Mouse (Mus musculus): ENCODE measurements around the gene Nrxn2. TPM values are rescaled to one million over a fixed set of nuclear protein-coding genes. Genes with fewer than 3 reads are reported as not detected.

The Nrxn2 gene
- total and polyA plus RNA-seq, 3 experiments: 12.1 to 14.3 (median 14.0) TPM

DNA sequence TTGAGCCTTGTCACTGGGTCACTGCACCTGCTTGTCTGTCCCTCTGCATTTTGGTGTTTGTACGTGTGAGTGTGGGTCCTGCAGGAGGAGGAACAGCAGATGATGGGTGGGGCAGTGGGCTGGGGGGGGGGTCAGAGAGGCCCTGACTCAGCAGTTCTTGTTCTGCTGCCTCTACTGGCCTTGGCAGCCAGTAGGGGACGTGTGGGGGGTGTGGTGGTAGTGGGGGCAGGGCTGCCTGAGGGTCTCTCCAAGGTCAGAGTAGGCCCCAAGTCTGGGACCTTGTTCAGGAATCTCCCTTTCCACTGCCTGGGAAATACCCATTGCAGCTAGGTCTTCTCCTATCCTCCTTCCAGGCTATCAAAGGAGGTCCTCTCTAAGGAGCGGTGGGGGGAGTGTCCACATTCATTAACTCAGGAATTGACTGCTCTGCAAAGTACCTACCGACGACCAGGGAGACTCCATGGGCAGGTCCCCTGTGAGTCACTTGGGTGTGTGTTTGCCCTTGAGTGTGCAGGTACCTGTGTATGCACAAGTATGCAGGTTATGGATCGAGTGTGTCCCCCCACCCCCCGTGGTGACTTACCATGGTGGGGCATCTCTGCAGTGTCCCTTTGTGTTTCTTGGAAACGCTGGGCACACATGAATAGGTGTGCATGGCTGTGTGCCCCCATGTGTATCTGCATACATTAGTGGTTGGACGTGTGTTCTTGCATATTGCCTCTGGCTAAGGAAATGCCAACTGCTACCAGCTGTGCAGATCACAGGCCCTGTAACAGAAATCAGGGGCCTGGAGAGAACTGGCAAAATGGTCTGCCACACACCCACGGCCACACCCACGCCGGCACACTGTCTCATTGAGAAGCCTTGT, 1.4 kb upstream of the Nrxn2 start:
- DNase-seq: no peak

DNA sequence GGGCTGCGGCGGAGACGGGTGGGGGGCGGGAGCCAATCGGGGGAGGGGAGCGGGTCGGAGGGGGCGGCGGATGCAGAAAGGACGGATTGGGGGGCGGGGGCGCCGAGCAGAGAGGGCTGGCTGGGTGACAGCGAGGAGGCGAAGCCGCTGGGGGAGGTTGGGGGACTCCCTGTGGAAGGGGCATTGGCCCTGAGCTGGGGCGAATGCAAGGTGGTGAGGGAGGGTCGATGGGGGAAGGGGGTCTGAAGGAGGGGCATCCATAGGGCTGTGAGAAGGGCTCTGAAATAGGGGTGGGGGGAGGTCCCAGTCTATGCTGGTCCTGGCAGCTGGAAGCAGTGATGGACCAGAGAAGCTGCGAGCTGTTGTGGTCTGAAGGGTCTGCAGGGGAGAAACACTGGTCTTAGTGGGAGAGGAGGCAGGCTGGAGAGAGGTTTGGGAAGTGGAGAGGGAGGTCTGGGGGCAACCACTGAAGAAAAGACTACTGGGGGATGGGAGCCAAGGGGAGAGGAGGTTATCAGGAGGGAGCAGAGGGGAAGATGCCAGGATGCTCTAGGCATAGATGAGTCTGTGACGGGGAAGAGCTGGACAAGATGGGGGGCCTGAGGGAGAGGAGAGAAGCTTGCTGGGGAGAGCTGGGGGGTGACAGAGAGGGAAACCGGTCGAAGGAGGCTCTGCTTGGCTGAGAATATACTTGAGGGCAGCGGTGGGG, 607 bp downstream of the Nrxn2 start:
- DNase-seq: no peak

DNA sequence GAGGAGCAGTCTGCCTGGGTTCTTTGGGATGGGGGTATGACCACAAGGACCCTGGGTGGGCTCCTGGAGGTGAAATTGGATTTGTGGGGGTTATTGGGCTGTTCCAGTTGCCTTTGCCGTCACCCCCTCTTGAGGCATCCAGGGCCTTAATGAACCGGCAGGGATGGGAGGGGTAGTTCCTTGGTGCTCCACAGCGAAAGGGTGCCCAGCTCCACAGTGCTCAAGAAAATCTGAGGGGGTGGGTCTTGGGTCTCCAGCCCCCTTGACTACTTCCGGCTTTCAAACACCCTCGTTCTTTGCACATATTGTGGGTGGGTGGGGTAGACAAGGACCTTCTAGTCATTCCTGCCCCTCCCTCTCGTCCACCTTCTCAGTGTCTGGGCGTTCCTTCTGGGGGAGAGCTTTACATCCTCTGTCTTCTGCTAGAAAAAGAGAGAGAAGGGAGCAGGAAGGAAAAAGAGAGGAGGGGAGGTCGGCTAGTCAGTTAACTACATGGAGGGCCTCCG, 1.3 kb downstream of the Nrxn2 start:
- no peak for DNase-seq

DNA sequence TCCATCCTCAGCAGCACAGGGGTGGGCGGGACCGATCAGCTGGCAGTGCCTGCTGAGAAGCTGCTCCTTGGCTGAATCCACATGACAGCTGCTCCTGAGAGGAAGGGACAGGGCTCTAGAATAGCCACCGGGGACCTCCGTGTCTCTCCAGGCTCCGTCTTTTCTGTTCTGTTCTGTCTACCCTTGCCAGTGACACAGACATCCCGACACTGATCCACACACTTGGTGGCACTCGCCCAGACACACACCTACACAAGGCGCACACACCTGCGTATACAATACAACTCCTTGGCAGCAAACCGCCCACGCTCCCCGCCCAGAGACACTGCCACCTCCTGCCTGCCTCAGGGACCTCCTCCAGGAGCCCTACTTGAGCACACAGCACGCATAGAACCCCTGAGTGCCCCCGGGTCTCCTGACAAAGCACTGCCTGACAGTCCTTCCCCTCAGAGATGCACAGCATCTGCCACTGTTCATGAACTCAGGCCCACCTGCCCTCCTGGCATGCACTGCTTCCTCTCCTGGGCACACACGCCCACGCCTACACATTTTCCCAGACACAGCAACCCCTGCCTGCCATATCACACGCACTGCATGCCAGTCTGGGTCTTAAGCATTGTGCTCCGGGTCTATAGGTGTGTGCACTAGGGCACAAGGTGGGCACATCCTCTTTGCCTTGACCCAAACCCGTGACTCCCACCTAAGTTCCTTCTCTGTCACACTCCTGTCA, 2.1 kb downstream of the Nrxn2 start:
- no peak for DNase-seq

DNA sequence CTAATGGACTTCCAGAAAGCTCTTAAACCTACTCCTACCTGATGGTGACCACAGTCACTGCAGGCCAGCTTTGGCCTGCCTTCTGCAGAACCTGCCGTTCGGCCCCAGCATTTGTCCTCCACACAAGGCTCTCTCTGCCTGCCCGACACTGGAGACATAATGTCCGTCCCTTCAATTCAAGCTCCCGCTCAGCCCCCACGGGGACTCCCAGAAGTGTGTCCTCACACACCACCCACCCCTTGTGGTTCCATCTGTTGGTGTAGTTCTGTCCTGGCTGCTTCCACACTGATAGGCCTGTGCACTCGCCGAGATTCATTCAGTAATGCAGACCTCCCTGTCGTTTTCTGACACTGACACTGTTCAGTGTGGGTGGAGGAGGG, 2.7 kb downstream of the Nrxn2 start:
- no peak for DNase-seq

DNA sequence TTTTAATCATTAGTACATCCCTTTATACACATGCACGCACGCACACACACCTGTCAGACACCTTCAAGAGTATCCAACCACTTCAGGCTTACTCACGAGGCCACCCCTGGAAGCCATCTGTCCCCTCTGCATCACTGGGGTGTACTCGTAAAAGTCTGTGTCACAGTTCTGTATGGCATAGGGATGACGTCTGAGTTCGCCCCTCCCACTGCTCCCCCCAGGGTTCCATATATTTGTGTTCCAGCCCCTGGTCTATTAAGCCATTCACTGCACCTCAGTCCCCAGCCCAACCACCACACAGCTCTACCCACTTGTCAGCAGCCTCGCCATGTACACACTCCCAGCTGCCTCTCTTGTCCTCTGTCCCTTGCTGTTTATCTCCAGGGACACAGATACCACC, 3.5 kb downstream of the Nrxn2 start:
- no peak for DNase-seq

DNA sequence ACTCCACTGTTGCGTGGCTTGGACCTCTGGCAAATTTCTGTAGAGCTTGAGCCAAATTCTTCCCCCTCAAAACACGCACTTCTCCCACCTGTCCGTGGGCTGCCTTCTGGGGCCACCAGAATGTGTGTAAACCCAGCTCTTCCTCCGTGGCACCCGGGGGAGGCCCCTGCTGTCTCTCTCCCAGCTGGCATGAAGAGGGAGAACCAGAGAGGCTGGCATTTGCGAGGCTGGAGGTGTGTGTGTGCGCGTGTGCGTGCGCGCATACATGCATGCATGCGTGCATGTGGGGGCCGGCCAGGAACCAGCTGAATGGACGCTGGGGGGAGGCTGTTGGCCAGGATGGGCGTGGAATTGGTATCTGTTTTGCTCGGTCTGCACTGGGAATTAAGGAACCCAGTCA, 4.7 kb downstream of the Nrxn2 start:
- DNase-seq: no peak

DNA sequence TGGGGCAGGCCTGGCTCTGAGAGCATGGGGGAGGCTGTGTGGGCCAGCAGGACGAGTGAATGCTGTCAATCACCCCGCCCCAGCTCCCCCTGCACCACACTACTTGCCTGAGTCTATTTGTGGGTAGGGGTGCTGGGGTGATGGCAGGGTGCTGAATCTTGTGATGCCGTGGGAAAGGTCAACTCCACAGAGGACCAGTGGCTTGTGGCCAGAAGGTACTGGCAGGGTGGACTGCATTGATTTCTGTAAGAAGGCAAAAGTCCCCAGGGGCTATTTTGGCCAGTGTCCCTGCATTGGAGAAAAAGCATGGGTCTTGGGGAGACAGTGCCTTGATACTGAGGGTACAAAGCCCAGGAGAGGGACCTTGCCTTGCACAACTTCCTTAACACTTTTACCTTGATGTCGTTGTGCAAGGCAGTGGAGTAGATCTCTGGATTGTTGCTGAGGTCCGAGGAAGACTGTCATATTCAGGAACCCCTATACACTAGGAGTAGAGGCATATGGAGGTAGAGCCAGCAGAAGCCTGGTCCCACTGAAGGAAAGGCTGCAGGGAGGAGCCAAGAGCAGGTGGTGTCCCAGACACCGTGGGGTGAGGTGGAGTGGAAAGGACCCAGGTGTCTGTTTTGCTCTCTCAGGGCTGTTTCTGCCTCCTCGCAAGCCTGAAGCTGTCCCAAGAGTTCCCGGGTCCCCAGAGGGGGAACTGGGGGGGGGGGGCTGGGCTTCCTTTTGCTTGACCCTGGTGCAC, 5.8 kb downstream of the Nrxn2 start:
- no peak for DNase-seq

DNA sequence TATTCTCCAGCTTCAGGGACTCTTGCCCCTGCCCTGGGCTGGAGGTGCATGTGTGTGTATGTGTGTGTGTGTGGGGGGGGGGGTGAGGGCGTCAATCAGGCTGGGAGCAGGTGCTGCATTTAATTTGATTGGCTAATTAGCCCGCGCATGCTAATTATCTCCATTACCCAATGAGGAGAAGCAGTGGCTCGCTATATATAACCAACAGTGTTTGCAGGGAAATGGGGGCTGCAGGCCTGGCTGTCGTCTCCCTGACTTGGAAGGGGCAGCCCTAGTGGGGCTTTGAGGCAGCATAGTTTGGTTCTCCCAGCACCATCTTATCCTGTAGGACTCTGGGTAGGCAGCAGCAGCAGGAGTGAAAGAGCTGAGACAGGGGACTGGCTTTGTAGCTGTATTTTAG, 7.1 kb downstream of the Nrxn2 start:
- DNase-seq: no peak

DNA sequence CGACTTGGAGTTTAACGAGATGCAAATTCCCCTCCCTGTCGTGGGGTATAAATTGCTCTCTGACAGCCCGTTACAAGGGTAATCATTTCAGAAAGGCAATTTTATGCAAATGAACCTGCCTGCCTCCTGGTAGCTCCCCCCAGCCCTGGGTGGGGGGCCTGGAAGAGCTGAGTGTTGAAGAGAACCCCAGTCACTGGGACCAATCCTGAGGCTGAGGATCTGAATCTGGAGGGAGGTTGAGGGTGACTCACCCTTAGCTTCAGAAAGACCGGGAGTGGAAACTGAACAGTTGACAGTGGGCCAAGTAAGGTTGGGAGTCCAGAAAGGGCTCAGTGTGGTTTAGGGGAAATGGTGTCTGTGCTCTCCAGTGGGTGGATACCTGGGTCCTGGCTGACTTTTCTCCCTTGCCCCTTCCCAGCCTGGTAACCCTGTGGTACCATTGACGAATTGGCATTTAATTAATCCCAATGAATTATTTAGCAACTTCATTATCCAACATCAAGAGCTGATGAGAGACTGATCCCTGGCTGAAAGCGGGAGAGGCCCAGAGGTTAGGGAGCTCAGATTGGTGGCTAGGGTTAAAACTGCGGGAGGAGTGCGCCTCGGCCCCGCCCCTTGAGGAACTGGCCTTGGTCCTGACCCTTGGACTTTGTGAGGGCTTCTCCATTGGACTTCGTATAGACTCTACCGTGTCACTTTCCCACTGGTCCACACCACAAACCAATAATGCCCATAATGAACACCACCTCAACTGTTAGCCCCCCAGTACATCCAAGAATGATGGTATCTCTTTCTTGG, 8.4 kb downstream of the Nrxn2 start:
- DNase-seq: peak; percentile 45

DNA sequence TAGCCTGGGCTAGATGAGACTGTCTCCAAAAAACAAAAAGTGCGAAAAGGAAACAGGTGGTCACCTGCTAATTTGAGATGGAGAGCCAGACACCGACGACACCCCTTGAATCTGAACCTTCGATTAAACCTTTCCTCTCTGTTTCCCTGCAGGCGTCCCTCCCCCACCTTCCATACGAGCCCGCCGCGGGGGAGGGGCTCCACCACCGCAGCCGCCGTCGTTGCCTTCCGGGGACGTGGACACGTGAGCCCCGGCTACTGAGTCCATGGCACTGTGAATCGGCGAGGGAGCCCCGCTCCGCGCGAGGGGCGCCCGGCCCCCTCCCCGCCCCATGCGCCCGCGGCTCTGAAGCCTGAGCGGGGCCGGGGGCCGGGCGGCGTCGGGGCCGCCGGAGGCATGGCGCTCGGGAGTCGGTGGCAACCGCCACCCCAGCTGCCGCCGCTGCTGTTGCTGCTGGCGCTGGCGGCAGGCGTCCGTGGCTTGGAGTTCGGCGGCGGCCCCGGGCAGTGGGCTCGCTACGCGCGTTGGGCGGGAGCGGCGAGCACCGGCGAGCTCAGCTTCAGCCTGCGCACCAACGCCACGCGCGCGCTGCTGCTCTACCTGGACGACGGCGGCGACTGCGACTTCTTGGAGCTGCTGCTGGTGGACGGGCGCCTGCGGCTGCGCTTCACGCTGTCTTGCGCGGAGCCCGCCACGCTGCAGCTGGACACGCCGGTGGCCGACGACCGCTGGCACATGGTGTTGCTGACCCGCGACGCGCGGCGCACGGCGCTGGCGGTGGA, 9.3 kb downstream of the Nrxn2 start:
- peak; percentile 56 for DNase-seq

DNA sequence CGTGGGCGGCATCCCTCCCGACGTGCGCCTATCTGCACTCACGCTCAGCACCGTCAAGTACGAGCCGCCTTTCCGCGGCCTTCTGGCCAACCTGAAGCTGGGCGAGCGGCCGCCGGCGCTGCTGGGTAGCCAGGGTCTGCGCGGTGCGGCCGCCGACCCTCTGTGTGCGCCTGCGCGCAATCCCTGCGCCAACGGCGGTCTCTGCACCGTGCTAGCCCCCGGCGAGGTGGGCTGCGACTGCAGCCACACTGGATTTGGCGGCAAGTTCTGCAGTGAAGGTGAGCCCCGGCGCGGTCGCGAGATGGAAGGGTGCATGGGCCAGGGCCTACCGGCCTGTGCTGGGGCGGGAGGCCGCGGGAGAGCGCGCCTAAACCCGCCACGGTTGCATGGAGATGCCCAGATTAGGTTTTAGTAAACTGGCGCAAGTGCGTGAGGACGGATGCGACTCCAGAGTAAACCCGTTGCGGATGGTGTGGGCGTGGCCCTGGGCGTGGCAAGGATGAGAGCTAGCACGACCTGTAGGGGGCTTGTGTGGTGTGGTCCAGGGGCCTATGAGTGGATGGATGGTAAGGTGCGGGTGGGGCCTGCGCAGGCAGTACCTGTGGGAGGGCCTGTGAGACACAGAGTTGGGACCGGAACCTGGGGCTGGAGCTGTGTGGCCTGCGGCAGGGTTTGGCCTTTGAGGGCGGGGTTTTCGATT, 10.1 kb downstream of the Nrxn2 start:
- no peak for DNase-seq

DNA sequence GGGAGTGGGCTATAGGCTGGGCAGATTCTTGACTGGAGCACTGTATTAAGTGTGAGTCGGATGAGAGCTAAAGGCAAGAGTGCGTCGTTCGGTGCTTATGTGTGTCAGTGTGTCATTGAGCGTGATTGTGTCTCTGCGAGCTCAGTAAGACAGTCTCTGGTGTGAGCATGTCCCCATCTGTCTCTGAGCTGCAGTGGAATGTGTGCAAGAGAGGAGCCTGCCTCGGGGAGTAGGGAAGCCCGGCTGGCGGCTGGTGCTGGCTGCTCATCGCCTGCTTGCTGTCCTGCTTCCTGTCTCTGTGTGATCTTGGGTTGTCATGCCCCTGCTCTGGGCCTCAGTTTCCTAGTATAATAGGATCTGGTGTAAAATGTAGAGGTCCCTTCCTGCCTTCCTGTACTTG, 24.5 kb downstream of the Nrxn2 start:
- no peak for DNase-seq

DNA sequence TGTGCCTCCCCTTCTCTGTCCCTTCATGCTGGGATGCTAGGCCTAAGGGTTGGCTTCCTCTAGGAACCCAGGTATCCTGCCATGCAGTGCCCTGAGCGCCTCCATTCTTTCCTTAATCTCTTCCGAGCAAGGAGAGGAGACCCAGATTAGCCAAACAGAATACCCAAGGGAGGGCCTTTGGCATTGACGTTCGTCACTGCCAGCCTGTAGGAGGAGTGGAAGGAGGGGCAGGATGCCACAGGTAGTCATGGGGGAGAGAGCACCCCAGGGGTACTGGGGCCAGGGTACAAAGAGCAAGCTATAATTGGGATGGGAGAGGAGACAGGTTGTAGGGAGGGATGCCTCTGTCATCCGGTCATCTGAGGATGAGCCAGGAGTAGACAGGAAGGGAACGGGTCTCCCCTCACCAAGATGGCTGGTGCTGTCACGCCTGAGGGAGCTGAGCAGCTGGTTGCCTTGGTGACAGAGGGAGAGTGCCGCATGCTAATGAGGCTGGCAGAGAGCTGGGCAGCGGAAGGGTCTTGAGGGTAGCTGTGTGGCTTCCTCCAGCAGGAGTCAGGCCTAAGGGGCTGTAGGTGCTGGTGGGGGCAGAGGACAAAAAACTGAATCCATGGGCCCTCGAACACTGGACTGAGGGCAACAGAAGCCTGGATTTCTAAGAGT, 27.4 kb downstream of the Nrxn2 start:
- no peak for DNase-seq

DNA sequence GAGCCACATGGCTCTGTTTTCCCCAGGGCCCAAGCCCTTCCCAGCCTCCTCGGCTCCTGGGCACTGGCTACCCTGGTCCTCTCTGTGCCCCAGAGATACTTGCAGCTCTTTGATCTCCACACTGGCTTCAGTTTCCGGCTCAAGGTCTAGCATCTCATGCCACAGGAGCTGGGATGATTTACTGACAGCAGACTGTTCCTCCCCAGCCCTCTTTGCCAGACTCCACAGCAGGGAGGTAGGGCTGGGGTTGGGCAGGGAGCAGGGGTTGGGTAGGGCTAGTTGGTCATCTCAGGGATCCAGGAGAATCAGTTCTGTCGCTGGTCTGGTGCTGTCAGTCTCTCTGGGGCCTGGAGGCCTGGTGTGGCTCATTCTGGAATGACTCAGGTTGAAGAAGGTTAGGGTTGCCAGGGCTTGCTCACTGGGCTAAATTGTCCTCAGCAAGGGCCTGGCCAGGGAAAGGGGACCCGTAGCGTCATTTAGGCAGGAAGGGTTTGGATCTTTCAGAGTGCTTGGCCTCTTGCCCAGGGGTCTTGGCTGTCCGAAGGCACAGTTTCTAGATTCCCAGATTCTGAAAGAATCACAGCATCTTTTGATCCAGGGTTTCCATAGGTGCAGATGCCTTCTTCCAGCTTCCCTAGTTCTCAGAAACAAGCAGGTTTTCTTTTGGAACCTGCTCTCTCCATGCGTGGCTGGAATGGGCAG, 28.4 kb downstream of the Nrxn2 start:
- DNase-seq: peak; percentile 65

DNA sequence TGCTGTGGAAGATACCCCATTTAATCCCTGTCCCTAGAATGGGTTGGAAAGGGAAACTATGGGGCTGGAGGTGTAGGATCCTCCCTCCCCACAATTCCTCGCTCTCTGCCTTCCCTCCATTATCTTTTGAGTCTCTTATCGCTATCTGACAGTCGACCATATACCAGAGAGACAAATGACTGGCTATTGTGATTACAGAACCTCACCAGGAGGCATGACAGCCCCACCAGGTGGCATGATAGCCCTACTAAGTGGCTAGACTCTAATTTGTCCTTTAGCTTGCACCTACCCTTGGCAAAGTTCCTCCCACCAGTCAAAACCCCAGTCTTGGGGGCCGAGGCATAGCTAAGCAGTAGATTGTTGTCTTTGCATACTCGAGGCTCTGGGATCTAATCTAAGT, 30.2 kb downstream of the Nrxn2 start:
- no peak for DNase-seq

DNA sequence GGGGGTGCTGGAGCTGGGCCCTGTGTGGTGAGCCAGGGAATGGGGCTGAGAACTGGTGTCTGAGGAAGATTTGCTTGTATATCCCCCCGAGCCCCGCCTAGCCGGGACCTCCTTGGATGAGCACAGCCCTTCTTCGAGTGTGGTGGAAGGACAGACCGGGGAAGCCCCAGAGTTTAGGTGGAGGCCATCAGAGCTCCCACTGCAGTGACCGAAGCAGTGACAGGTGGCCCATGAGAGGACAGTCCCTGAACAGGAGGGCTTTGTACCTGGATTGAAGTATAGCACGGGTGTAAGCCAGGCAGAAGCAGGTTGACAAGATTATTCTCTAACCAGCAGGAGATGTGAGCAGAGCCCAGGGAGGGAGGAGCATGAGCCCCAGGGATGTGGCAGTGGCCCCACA, 31.3 kb downstream of the Nrxn2 start:
- DNase-seq: no peak

DNA sequence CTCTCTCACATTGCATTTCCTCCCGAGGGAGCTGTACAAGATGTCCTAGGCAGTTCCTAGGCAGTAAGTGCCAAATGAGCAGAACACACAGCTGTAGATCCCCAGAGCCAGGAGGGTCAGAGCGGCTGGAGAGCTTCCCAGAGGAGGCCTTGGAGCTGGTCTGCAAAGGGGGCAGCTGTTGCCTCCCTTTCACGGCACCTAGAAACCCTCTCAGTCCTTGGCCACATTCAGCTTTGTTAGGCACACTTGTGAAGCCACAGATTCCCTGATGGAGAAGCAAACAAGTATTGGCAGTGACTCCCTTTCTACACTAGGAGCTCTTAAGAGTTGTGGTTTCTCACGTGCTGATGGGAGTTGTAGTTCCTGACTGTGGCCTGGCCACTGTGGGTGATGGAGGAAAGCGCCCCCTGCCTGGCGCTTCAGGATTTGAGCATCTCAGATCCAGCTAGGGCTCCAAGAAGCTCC, 33.5 kb downstream of the Nrxn2 start:
- peak; percentile 84 for DNase-seq
